8 mouse cellular contexts compared by ENCODE assay signal in genomic region chr3:104993800-104994199, GRCm38 (mm10). TPM values are rescaled to one million over a fixed set of nuclear protein-coding genes. Genes with fewer than 3 reads are reported as not detected.
DNase-seq lines count a peak whose midpoint lies in the region; ATAC-seq and TF ChIP-seq lines count a peak whose summit lies in the region.

No protein-coding gene starts in this region.

- H3K9ac ChIP-seq in heart, embryonic 12.5 days, result peak overlapping the region; percentile 39
- H3K9ac ChIP-seq in neural tube, embryonic 14.5 days (replicated peaks; ENCODE audit: low read depth, low read length), result no peak overlapping the region

- peak overlapping the region; percentile 5; the same call in 1 of the 2 replicates for H3K4me2 ChIP-seq in heart, embryonic 12.5 days
- H3K4me2 ChIP-seq in neural tube, embryonic 14.5 days (ENCODE audit: low read depth, low read length), result no peak overlapping the region

- intact Hi-C loops in left cerebral cortex, adult 2 months (cut with DNase I), result no loop called here

- H3K36me3 ChIP-seq in heart, embryonic 12.5 days, result no peaks in the 10 kb centered on the region
- no peaks in the 10 kb centered on the region for H3K36me3 ChIP-seq in neural tube, embryonic 14.5 days (ENCODE audit: control insufficient read depth, insufficient read depth, low read length)

- H3K27me3 ChIP-seq in heart, embryonic 12.5 days (replicated peaks), result no peaks in the 10 kb centered on the region
- H3K27me3 ChIP-seq in neural tube, embryonic 14.5 days (ENCODE audit: control insufficient read depth, insufficient read depth, low read length), result no peaks in the 10 kb centered on the region

- H3K9me3 ChIP-seq in heart, embryonic 12.5 days (replicated peaks), result no peaks in the 10 kb centered on the region
- no peaks in the 10 kb centered on the region for H3K9me3 ChIP-seq in neural tube, embryonic 14.5 days (ENCODE audit: control insufficient read depth, low read length)

- H3K4me1 ChIP-seq in heart, embryonic 12.5 days (replicated peaks), result peaks cover 55% of the 10 kb centered on the region
- H3K4me1 ChIP-seq in neural tube, embryonic 14.5 days (ENCODE audit: control insufficient read depth, insufficient read depth, low read length), result 0 out of 2 replicates have a peak, but pooled peaks cover 9% of the 10 kb centered on the region

- WGBS in heart, embryonic 12.5 days, result 28% methylated on average over 4 of the region's 4 CpGs
- 27% methylated on average over 4 of the region's 4 CpGs for WGBS in neural tube, embryonic 14.5 days

- no peak for TF ChIP-seq CTCF in left cerebral cortex, adult 2 months (IDR thresholded peaks at IDR 0.05)

- peak overlapping the region; percentile 70 for H3K27ac ChIP-seq in heart, embryonic 12.5 days (ENCODE audit: poor library complexity, severe bottlenecking)
- H3K27ac ChIP-seq in left cerebral cortex, adult 2 months, result peak overlapping the region; percentile 88
- H3K27ac ChIP-seq in neural tube, embryonic 14.5 days (ENCODE audit: low read depth, low read length), result peak overlapping the region; percentile 66

- DNase-seq in layer of hippocampus, adult 11-12 months (ENCODE audit: low spot score), result peak; percentile 83
- DNase-seq in layer of hippocampus, adult 9-10 months (ENCODE audit: low spot score), result no peak
- DNase-seq in brain, embryonic 18.5 days (ENCODE audit: low read depth, low spot score), result peak; percentile 52
- DNase-seq in left cerebral cortex, adult 2 months (ENCODE audit: extremely low spot score in 1 of 2, low spot score in 2 of 2), result peak; percentile 56 to 60
- DNase-seq in spleen, adult 12 weeks (ENCODE audit: low spot score), result no peak
- no peak for DNase-seq in urinary bladder, postnatal 36 days (ENCODE audit: low spot score in 2 of 2)

- no peak overlapping the region for H3K4me3 ChIP-seq in heart, embryonic 12.5 days
- no peak overlapping the region for H3K4me3 ChIP-seq in left cerebral cortex, adult 2 months
- no peak overlapping the region for H3K4me3 ChIP-seq in neural tube, embryonic 14.5 days (ENCODE audit: low read depth, low read length)

- ATAC-seq in heart, embryonic 12.5 days (ENCODE audit: insufficient number of reproducible peaks, low FRiP score), result peak; percentile 16; the same call in 1 of the 2 replicates
- ATAC-seq in neural tube, embryonic 14.5 days (ENCODE audit: low read depth), result peak; percentile 78

RNA-seq across cellular contexts. Expression of gene Wnt2b, which starts 32.1 kb away (rescaled TPM):
- 1.3 and 1.4 TPM in 2 replicates for polyA plus RNA-seq in heart, embryonic 12.5 days (2016; fragmentation: Nextera tagmentation; extraction: Ambion mirVana)
- total RNA-seq in left cerebral cortex, adult 2 months (2021), result 1 to 10 TPM; 2.0 to 2.3 TPM
- polyA plus RNA-seq in neural tube, embryonic 14.5 days (2014; fragmentation: Nextera tagmentation; extraction: Ambion mirVana), result 0.81 and 0.91 TPM in 2 replicates

RNA-seq across cellular contexts. Expression of gene Cttnbp2nl, which starts 59.1 kb away (rescaled TPM):
- 40.1 and 43.3 TPM in 2 replicates for polyA plus RNA-seq in heart, embryonic 12.5 days (2016; fragmentation: Nextera tagmentation; extraction: Ambion mirVana)
- total RNA-seq in left cerebral cortex, adult 2 months (2021), result 10 to 100 TPM; 23.8 to 27.9 TPM
- 37.3 and 54.6 TPM in 2 replicates for polyA plus RNA-seq in neural tube, embryonic 14.5 days (2014; fragmentation: Nextera tagmentation; extraction: Ambion mirVana)

Comparison
In these comparisons a context has a peak if more than half of its experiments do, and no peak if none do; other contexts are left out.
1. DNase-seq: peak in layer of hippocampus, adult 11-12 months (single experiment), brain, embryonic 18.5 days (single experiment) and left cerebral cortex, adult 2 months (2 of 2); none in layer of hippocampus, adult 9-10 months (single experiment), spleen, adult 12 weeks (single experiment) and urinary bladder, postnatal 36 days (0 of 2).
2. Peak in every context shown above with its lines, with median percentiles within 50 percentile points of each other: H3K27ac ChIP-seq.